Mouse (Mus musculus) embryonic facial prominence, embryonic 13.5 days (tissue): ENCODE results near the gene Vps72. TPM values are rescaled to one million over a fixed set of nuclear protein-coding genes. Genes with fewer than 3 reads are reported as not detected.
"Not testable (repeated sequence)": the region's sequence is repeated elsewhere in the genome, so short reads cannot be mapped to it uniquely, and the experiment has no call there.

ENCODE experiments used
- ATAC-seq: fragments of 200-750 bp; cut with Nextera tagmentation; 2 replicates; pipeline ENCODE4 v1.8.0; 2017; ENCODE audit warnings: low read depth; ENCODE audit not compliant: insufficient number of reproducible peaks, insufficient read depth, low FRiP score, low TSS enrichment
- H3K27ac ChIP-seq: fragments of 300-500 bp; sonication (generic); 2 replicates; pipeline ENCODE4 v1.5.1; 2015; ENCODE audit warnings: moderate library complexity, mild to moderate bottlenecking, inconsistent platforms
- H3K27me3 ChIP-seq: fragments of 300-500 bp; sonication (generic); 2 replicates; pipeline ENCODE4 v1.6.1; 2015; ENCODE audit warnings: mild to moderate bottlenecking, inconsistent platforms
- H3K36me3 ChIP-seq: fragments of 300-500 bp; sonication (generic); 2 replicates; pipeline ENCODE4 v1.6.1; 2015; ENCODE audit warnings: mild to moderate bottlenecking, inconsistent platforms
- H3K4me1 ChIP-seq: fragments of 300-500 bp; sonication (generic); 2 replicates; pipeline ENCODE4 v1.6.1; 2015; ENCODE audit warnings: inconsistent platforms
- H3K4me2 ChIP-seq: fragments of 300-500 bp; sonication (generic); 2 replicates; pipeline ENCODE4 v1.6.1; 2015; ENCODE audit warnings: moderate library complexity, mild to moderate bottlenecking, inconsistent platforms
- H3K4me3 ChIP-seq: fragments of 300-500 bp; sonication (generic); 2 replicates; pipeline ENCODE4 v1.5.1; 2015; ENCODE audit warnings: mild to moderate bottlenecking, inconsistent platforms
- H3K9ac ChIP-seq: fragments of 300-500 bp; sonication (generic); 2 replicates; pipeline ENCODE4 v1.6.1; 2015; ENCODE audit warnings: mild to moderate bottlenecking, inconsistent platforms
- H3K9me3 ChIP-seq: fragments of 300-500 bp; sonication (generic); 2 replicates; pipeline ENCODE4 v1.6.1; 2016; ENCODE audit warnings: inconsistent platforms
- WGBS: fragments of 180-500 bp; shearing (Covaris S2); methylation state at CpG from one replicate; pipeline ENCODE4 v1.1.7; 2015; ENCODE audit warnings: mixed read lengths; 5-methylcytosine and 5-hydroxymethylcytosine counted together
- polyA plus RNA-seq: library from polyadenylated mRNA; unstranded; fragments of >200 nt; fragmentation: Nextera tagmentation; extraction: Ambion mirVana; gene quantifications from 2 replicates; pipeline ENCODE4 v1.2.1, GENCODE M21; 2015

Vps72 gene
- polyA plus RNA-seq, 1 experiment from 2014 or later, result 213 TPM

- H3K4me2 ChIP-seq, H3K9me3 ChIP-seq, H3K27ac ChIP-seq, H3K27me3 ChIP-seq, H3K9ac ChIP-seq: not testable (repeated sequence)
- H3K4me1 ChIP-seq, result peaks cover 20% of the 10 kb centered on the region
- H3K4me3 ChIP-seq, result peak overlapping the region; percentile 71
- 0 out of 2 replicates have a peak, but pooled peaks have one; percentile 34 for ATAC-seq
- WGBS, result no CpG with 5 or more reads among the region's 12 CpGs
- H3K36me3 ChIP-seq, result peaks cover 26% of the 10 kb centered on the region
These were observed 23.3 kb downstream of the Vps72 start for GRCm38 (mm10) chr3:95134133-95134532.

- peak overlapping the region; percentile 65 for H3K4me2 ChIP-seq
- peak overlapping the region; percentile 41 for H3K4me3 ChIP-seq
- H3K36me3 ChIP-seq, result peaks cover 26% of the 10 kb centered on the region
- H3K27me3 ChIP-seq, result no peaks in the 10 kb centered on the region
- no peak overlapping the region for H3K27ac ChIP-seq
- 30% methylated on average over 6 of the region's 6 CpGs for WGBS
- H3K9ac ChIP-seq, result peak overlapping the region; percentile 51
- H3K4me1 ChIP-seq, result peaks cover 20% of the 10 kb centered on the region
- H3K9me3 ChIP-seq, result no peaks in the 10 kb centered on the region
- ATAC-seq, result no peak
These were observed 24.2 kb downstream of the Vps72 start for GRCm38 (mm10) chr3:95135023-95135422.

- Histone ChIP-seq H3K27me3 (no peaks in the 10 kb centered on the region), H3K4me2 (peak overlapping the region; percentile 65), H3K4me1 (peaks cover 20% of the 10 kb centered on the region), H3K9me3 (no peaks in the 10 kb centered on the region), H3K27ac (no peak overlapping the region), H3K9ac (peak overlapping the region; percentile 51), H3K4me3 (peak overlapping the region; percentile 41), H3K36me3 (peaks cover 31% of the 10 kb centered on the region)
- ATAC-seq, result no peak
- WGBS, result 80% methylated on average over 7 of the region's 7 CpGs
These were observed 24.7 kb downstream of the Vps72 start for GRCm38 (mm10) chr3:95135433-95136052.

GRCm38 (mm10) chr3:95136336-95136735, 25.5 kb downstream of the Vps72 start:
- no peak overlapping the region for H3K9ac ChIP-seq
- 89% methylated on average over 3 of the region's 3 CpGs for WGBS
- peaks cover 20% of the 10 kb centered on the region for H3K4me1 ChIP-seq
- no peak overlapping the region for H3K27ac ChIP-seq
- no peak for ATAC-seq
- no peaks in the 10 kb centered on the region for H3K9me3 ChIP-seq
- no peak overlapping the region for H3K4me2 ChIP-seq
- H3K4me3 ChIP-seq, result no peak overlapping the region
- peaks cover 34% of the 10 kb centered on the region for H3K36me3 ChIP-seq
- H3K27me3 ChIP-seq, result no peaks in the 10 kb centered on the region

GRCm38 (mm10) chr3:95139586-95140288, 28.9 kb downstream of the Vps72 start:
- Histone ChIP-seq H3K27ac (no peak overlapping the region), H3K4me3 (no peak overlapping the region), H3K27me3 (no peaks in the 10 kb centered on the region), H3K4me1 (peaks cover 13% of the 10 kb centered on the region), H3K36me3 (peaks cover 32% of the 10 kb centered on the region), H3K9me3 (no peaks in the 10 kb centered on the region), H3K4me2 (no peak overlapping the region), H3K9ac (no peak overlapping the region)
- WGBS, result 79% methylated on average over 25 of the region's 25 CpGs
- no peak for ATAC-seq

- H3K27me3 ChIP-seq, result no peaks in the 10 kb centered on the region
- no peak overlapping the region for H3K4me2 ChIP-seq
- H3K4me3 ChIP-seq, result no peak overlapping the region
- peaks cover 9% of the 10 kb centered on the region for H3K4me1 ChIP-seq
- no peak for ATAC-seq
- 69% methylated on average over 18 of the region's 18 CpGs for WGBS
- peaks cover 32% of the 10 kb centered on the region for H3K36me3 ChIP-seq
- H3K9ac ChIP-seq, result no peak overlapping the region
- no peak overlapping the region for H3K27ac ChIP-seq
- H3K9me3 ChIP-seq, result no peaks in the 10 kb centered on the region
These were observed 29.4 kb downstream of the Vps72 start for GRCm38 (mm10) chr3:95140289-95140595.

- H3K4me1 ChIP-seq, result peaks cover 3% of the 10 kb centered on the region
- ATAC-seq, result no peak
- peaks cover 32% of the 10 kb centered on the region for H3K36me3 ChIP-seq
- H3K27ac ChIP-seq, result no peak overlapping the region
- H3K4me3 ChIP-seq, result no peak overlapping the region
- H3K4me2 ChIP-seq, result no peak overlapping the region
- 89% methylated on average over 6 of the region's 6 CpGs for WGBS
- no peaks in the 10 kb centered on the region for H3K9me3 ChIP-seq
- H3K9ac ChIP-seq, result no peak overlapping the region
- no peaks in the 10 kb centered on the region for H3K27me3 ChIP-seq
These were observed 30.0 kb downstream of the Vps72 start for GRCm38 (mm10) chr3:95140795-95141194.

- H3K4me2 ChIP-seq, result no peak overlapping the region
- no peaks in the 10 kb centered on the region for H3K9me3 ChIP-seq
- H3K4me1 ChIP-seq, result no peaks in the 10 kb centered on the region; the same call in 1 of the 2 replicates
- no peak for ATAC-seq
- no peaks in the 10 kb centered on the region for H3K27me3 ChIP-seq
- no peak overlapping the region for H3K9ac ChIP-seq
- whole genome bisulfite sequencing, result 94% methylated on average over 9 of the region's 9 CpGs
- no peak overlapping the region for H3K27ac ChIP-seq
- no peak overlapping the region for H3K4me3 ChIP-seq
- H3K36me3 ChIP-seq, result peaks cover 32% of the 10 kb centered on the region
These were observed 30.7 kb downstream of the Vps72 start for GRCm38 (mm10) chr3:95141474-95141873.

- no peaks in the 10 kb centered on the region for H3K4me1 ChIP-seq
- no peak within 1 kb of the TSS for H3K4me3 ChIP-seq
- H3K27me3 ChIP-seq, result no peaks in the 10 kb centered on the region
- no peak within 1 kb of the TSS for H3K27ac ChIP-seq
- no peak within 1 kb of the TSS for H3K9ac ChIP-seq
- no peak for ATAC-seq
- WGBS, result 81% methylated on average over 10 of the region's 10 CpGs
- H3K9me3 ChIP-seq, result no peaks in the 10 kb centered on the region
- peaks cover 32% of the 10 kb centered on the region for H3K36me3 ChIP-seq
- H3K4me2 ChIP-seq, result no peak within 1 kb of the TSS
These were observed 31.3 kb downstream of the Vps72 start, which contains the start of gene Tnfaip8l2 for GRCm38 (mm10) chr3:95141952-95142616. Tnfaip8l2 (minus strand) TSS chr3:95142360.

- no peak overlapping the region for H3K4me3 ChIP-seq
- H3K9ac ChIP-seq, result no peak overlapping the region
- H3K27ac ChIP-seq, result no peak overlapping the region
- ATAC-seq, result no peak
- H3K4me1 ChIP-seq, result no peaks in the 10 kb centered on the region
- H3K9me3 ChIP-seq, result no peaks in the 10 kb centered on the region
- H3K36me3 ChIP-seq, result peaks cover 32% of the 10 kb centered on the region
- H3K27me3 ChIP-seq, result no peaks in the 10 kb centered on the region
- H3K4me2 ChIP-seq, result no peak overlapping the region
- 10% methylated on average over 5 of the region's 5 CpGs for WGBS
These were observed 31.8 kb downstream of the Vps72 start for GRCm38 (mm10) chr3:95142617-95143011.

- ATAC-seq, result no peak
- Histone ChIP-seq H3K27ac (no peak overlapping the region), H3K9ac (no peak overlapping the region), H3K27me3 (no peaks in the 10 kb centered on the region), H3K4me2 (no peak overlapping the region), H3K4me1 (no peaks in the 10 kb centered on the region), H3K4me3 (no peak overlapping the region), H3K9me3 (no peaks in the 10 kb centered on the region), H3K36me3 (no peaks in the 10 kb centered on the region)
- WGBS, result 52% methylated on average over 3 of the region's 3 CpGs
These were observed 37.1 kb downstream of the Vps72 start for GRCm38 (mm10) chr3:95147924-95148323.

GRCm38 (mm10) chr3:95153874-95154273, 43.1 kb downstream of the Vps72 start:
- Histone ChIP-seq H3K36me3 (no peaks in the 10 kb centered on the region), H3K4me2 (no peak overlapping the region), H3K27me3 (peaks cover 2% of the 10 kb centered on the region; the same call in 1 of the 2 replicates), H3K9me3 (no peaks in the 10 kb centered on the region), H3K4me1 (no peaks in the 10 kb centered on the region), H3K9ac (no peak overlapping the region), H3K27ac (no peak overlapping the region), H3K4me3 (no peak overlapping the region)
- ATAC-seq, result no peak
- 54% methylated on average over 4 of the region's 4 CpGs for WGBS
